Mouse (Mus musculus) liver, embryonic 15.5 days (tissue): Measurements from ENCODE around the gene Palb2. TPM values are rescaled to one million over a fixed set of nuclear protein-coding genes. Genes with fewer than 3 reads are reported as not detected.
"Not testable (repeated sequence)": the region's sequence is repeated elsewhere in the genome, so short reads cannot be mapped to it uniquely, and the experiment has no call there.

Experiments
- ATAC-seq: fragments of 200-750 bp; cut with Nextera tagmentation; 2 replicates; pipeline ENCODE4 v1.8.0; 2017; ENCODE audit warnings: moderate number of reproducible peaks, mild to moderate bottlenecking, moderate library complexity; ENCODE audit not compliant: insufficient read depth
- H3K27ac ChIP-seq: fragments of 300-500 bp; sonication (generic); replicated peaks from 2 replicates; pipeline ENCODE4 v1.5.1; 2015; ENCODE audit warnings: mild to moderate bottlenecking, inconsistent platforms
- H3K27me3 ChIP-seq: fragments of 300-500 bp; sonication (generic); 2 replicates; pipeline ENCODE4 v1.6.1; 2015; ENCODE audit warnings: mild to moderate bottlenecking, inconsistent platforms
- H3K36me3 ChIP-seq: fragments of 300-500 bp; sonication (generic); replicated peaks from 2 replicates; pipeline ENCODE4 v1.6.1; 2015; ENCODE audit warnings: moderate library complexity, mild to moderate bottlenecking, inconsistent platforms
- H3K4me1 ChIP-seq: fragments of 300-500 bp; sonication (generic); replicated peaks from 2 replicates; pipeline ENCODE4 v1.6.1; 2015; ENCODE audit warnings: inconsistent platforms
- H3K4me2 ChIP-seq: fragments of 300-500 bp; sonication (generic); 2 replicates; pipeline ENCODE4 v1.6.1; 2015; ENCODE audit warnings: moderate library complexity, mild to moderate bottlenecking, inconsistent platforms
- H3K4me3 ChIP-seq: fragments of 300-500 bp; sonication (generic); replicated peaks from 2 replicates; pipeline ENCODE4 v1.5.1; 2015; ENCODE audit warnings: mild to moderate bottlenecking, inconsistent platforms
- H3K9ac ChIP-seq: fragments of 300-500 bp; sonication (generic); 2 replicates; pipeline ENCODE4 v1.6.1; 2015; ENCODE audit warnings: moderate library complexity, mild to moderate bottlenecking, inconsistent platforms
- H3K9me3 ChIP-seq: fragments of 300-500 bp; sonication (generic); replicated peaks from 2 replicates; pipeline ENCODE4 v1.6.1; 2016; ENCODE audit warnings: inconsistent platforms
- WGBS: fragments of 180-500 bp; shearing (Covaris S2); methylation state at CpG from one replicate; pipeline ENCODE4 v1.1.7; 2015; ENCODE audit warnings: mixed read lengths; ENCODE audit not compliant: insufficient replicate concordance; 5-methylcytosine and 5-hydroxymethylcytosine counted together
- polyA plus RNA-seq: library from polyadenylated mRNA; unstranded; fragments of >200 nt; fragmentation: Nextera tagmentation; extraction: Ambion mirVana; gene quantifications from 2 replicates; pipeline ENCODE4 v1.2.1, GENCODE M21; 2015

Palb2 gene
- polyA plus RNA-seq, 1 experiment from 2014 or later: 11.9 TPM

GRCm38 (mm10) chr7:122138190-122138589, 5.4 kb upstream of the Palb2 start:
- no peak overlapping the region for H3K27ac ChIP-seq
- ATAC-seq: no peak
- H3K4me2 ChIP-seq: no peak overlapping the region
- WGBS: 76% methylated on average over 5 of the region's 5 CpGs
- H3K36me3 ChIP-seq: peaks cover 86% of the 10 kb centered on the region
- peaks cover 11% of the 10 kb centered on the region for H3K4me1 ChIP-seq
- H3K9ac ChIP-seq: no peak overlapping the region
- no peaks in the 10 kb centered on the region for H3K27me3 ChIP-seq
- no peak overlapping the region for H3K4me3 ChIP-seq
- no peaks in the 10 kb centered on the region for H3K9me3 ChIP-seq

GRCm38 (mm10) chr7:122137071-122137470, 4.3 kb upstream of the Palb2 start:
- Histone ChIP-seq H3K9ac (no peak overlapping the region), H3K4me1 (peaks cover 11% of the 10 kb centered on the region), H3K4me2 (no peak overlapping the region)

GRCm38 (mm10) chr7:122135070-122135469, 2.3 kb upstream of the Palb2 start:
- no peak for ATAC-seq
- WGBS: 65% methylated on average over 10 of the region's 10 CpGs
- H3K4me1 ChIP-seq: peaks cover 21% of the 10 kb centered on the region
- H3K4me2 ChIP-seq: no peak overlapping the region
- H3K36me3 ChIP-seq: peaks cover 58% of the 10 kb centered on the region
- H3K27me3 ChIP-seq: no peaks in the 10 kb centered on the region
- no peak overlapping the region for H3K9ac ChIP-seq
- no peak overlapping the region for H3K27ac ChIP-seq
- H3K9me3 ChIP-seq: no peaks in the 10 kb centered on the region
- no peak overlapping the region for H3K4me3 ChIP-seq

More at GRCm38 (mm10) chr7:122137071-122137470, 4.3 kb upstream of the Palb2 start:
- no peak overlapping the region for H3K27ac ChIP-seq
- H3K36me3 ChIP-seq: peaks cover 77% of the 10 kb centered on the region
- ATAC-seq: no peak
- H3K4me3 ChIP-seq: no peak overlapping the region
- H3K27me3 ChIP-seq: no peaks in the 10 kb centered on the region
- H3K9me3 ChIP-seq: no peaks in the 10 kb centered on the region

- Histone ChIP-seq H3K27me3 (no peaks in the 10 kb centered on the region), H3K4me2 (peak overlapping the region; percentile 70), H3K36me3 (peaks cover 53% of the 10 kb centered on the region), H3K4me3 (peak overlapping the region; percentile 97), H3K27ac (peak overlapping the region; percentile 86), H3K9ac (peak overlapping the region; percentile 92), H3K4me1 (peaks cover 21% of the 10 kb centered on the region), H3K9me3 (no peaks in the 10 kb centered on the region)
- ATAC-seq: no peak
- WGBS: 12% methylated on average over 8 of the region's 8 CpGs
These were observed 497 bp upstream of the Palb2 start for GRCm38 (mm10) chr7:122133338-122133625.

- Histone ChIP-seq H3K4me1 (peaks cover 21% of the 10 kb centered on the region), H3K27ac (no peak overlapping the region), H3K4me2 (peak overlapping the region; percentile 70), H3K9ac (peak overlapping the region; percentile 92), H3K9me3 (no peaks in the 10 kb centered on the region), H3K4me3 (peak overlapping the region; percentile 97), H3K27me3 (no peaks in the 10 kb centered on the region), H3K36me3 (peaks cover 55% of the 10 kb centered on the region)
- no peak for ATAC-seq
These were observed 951 bp downstream of the Palb2 start for GRCm38 (mm10) chr7:122131834-122132233.

GRCm38 (mm10) chr7:122126946-122127345, 5.8 kb downstream of the Palb2 start:
- Histone ChIP-seq H3K9me3 (no peaks in the 10 kb centered on the region), H3K27ac (no peak overlapping the region), H3K4me2 (no peak overlapping the region), H3K4me1 (peaks cover 10% of the 10 kb centered on the region), H3K36me3 (peaks cover 66% of the 10 kb centered on the region), H3K27me3 (no peaks in the 10 kb centered on the region), H3K9ac (no peak overlapping the region), H3K4me3 (no peak overlapping the region)
- ATAC-seq: no peak
- WGBS: 89% methylated on average over 11 of the region's 11 CpGs

GRCm38 (mm10) chr7:122125636-122126035, 7.1 kb downstream of the Palb2 start:
- 76% methylated on average over 8 of the region's 8 CpGs for WGBS
- Histone ChIP-seq H3K9ac (no peak overlapping the region), H3K27ac (no peak overlapping the region), H3K4me1 (no peaks in the 10 kb centered on the region), H3K9me3 (no peaks in the 10 kb centered on the region), H3K4me2 (no peak overlapping the region), H3K4me3 (no peak overlapping the region), H3K27me3 (no peaks in the 10 kb centered on the region), H3K36me3 (peaks cover 78% of the 10 kb centered on the region)
- ATAC-seq: no peak

- H3K4me3 ChIP-seq: no peak overlapping the region
- no peaks in the 10 kb centered on the region for H3K9me3 ChIP-seq
- no peak overlapping the region for H3K4me2 ChIP-seq
- H3K36me3 ChIP-seq: peaks cover 83% of the 10 kb centered on the region
- H3K27ac ChIP-seq: 0 out of 2 replicates have a peak overlapping the region, but pooled peaks have one; percentile 29
- WGBS: 63% methylated on average over 4 of the region's 4 CpGs
- H3K27me3 ChIP-seq: no peaks in the 10 kb centered on the region
- no peaks in the 10 kb centered on the region for H3K4me1 ChIP-seq
- H3K9ac ChIP-seq: no peak overlapping the region
- 0 out of 2 replicates have a peak, but pooled peaks have one; percentile 15 for ATAC-seq
These were observed 9.3 kb downstream of the Palb2 start for GRCm38 (mm10) chr7:122123518-122123917.

GRCm38 (mm10) chr7:122108206-122108605, 24.6 kb downstream of the Palb2 start:
- Histone ChIP-seq H3K9me3 (no peaks in the 10 kb centered on the region), H3K27ac (no peak overlapping the region), H3K4me2 (no peak overlapping the region), H3K36me3 (peaks cover 52% of the 10 kb centered on the region), H3K4me1 (no peaks in the 10 kb centered on the region; the same call in 1 of the 2 replicates), H3K9ac (no peak overlapping the region), H3K27me3 (no peaks in the 10 kb centered on the region), H3K4me3 (no peak overlapping the region)
- ATAC-seq: no peak
- WGBS: 76% methylated on average over 6 of the region's 6 CpGs

- under 1% methylated on average over 43 of the region's 43 CpGs for WGBS
- peak; percentile 98 for ATAC-seq
- Histone ChIP-seq H3K36me3 (peaks cover 22% of the 10 kb centered on the region), H3K27me3 (no peaks in the 10 kb centered on the region), H3K27ac (peak within 1 kb of the TSS; percentile 14; the same call in 1 of the 2 replicates), H3K4me1 (peaks cover 30% of the 10 kb centered on the region), H3K4me3 (peak within 1 kb of the TSS; percentile 76), H3K9me3 (no peaks in the 10 kb centered on the region), H3K4me2 (peak within 1 kb of the TSS; percentile 82), H3K9ac (peak within 1 kb of the TSS; percentile 85)
These were observed 31.0 kb downstream of the Palb2 start, which contains the start of gene Ndufab1 for GRCm38 (mm10) chr7:122101747-122102244. Gene Ndufab1 (minus strand): TSS chr7:122101886.

GRCm38 (mm10) chr7:122101014-122101746, 31.6 kb downstream of the Palb2 start:
- ATAC-seq: peak; percentile 70

More at GRCm38 (mm10) chr7:122101014-122101746, 31.6 kb downstream of the Palb2 start:
- Histone ChIP-seq H3K4me2 (peak overlapping the region; percentile 82), H3K4me1 (peaks cover 30% of the 10 kb centered on the region), H3K9ac (peak overlapping the region; percentile 85), H3K36me3 (peaks cover 24% of the 10 kb centered on the region), H3K4me3 (peak overlapping the region; percentile 76)
- not testable (repeated sequence) for H3K9me3 ChIP-seq, H3K27ac ChIP-seq, H3K27me3 ChIP-seq
- 2% methylated on average over 28 of the region's 28 CpGs for WGBS
